Mouse (Mus musculus): ENCODE results near the gene Tifa.

The Tifa gene

GRCm38 (mm10) chr3:127848088-127848808 lies 58.6 kb downstream of the Tifa start:
- in situ Hi-C loops (cut with MboI; ENCODE audit: low pct_unique_long_range_greater_than_20kb in 1 of 2, low sequenced_read_pairs in 2 of 2, unreplicated experiment in 1 of 2), result no loop called here

- in situ Hi-C loops (cut with MboI; ENCODE audit: low pct_unique_long_range_greater_than_20kb in 1 of 2, low sequenced_read_pairs in 2 of 2, unreplicated experiment in 1 of 2), result loop anchor here in 1 of 2 experiments (10.0 kb wide), 1 partner anchor 95 kb away; no protein-coding TSS in a partner anchor
Observed at GRCm38 (mm10) chr3:127849922-127850321, 60.3 kb downstream of the Tifa start.

GRCm38 (mm10) chr3:127850776-127851646 lies 61.4 kb downstream of the Tifa start:
- in situ Hi-C loops (cut with MboI; ENCODE audit: low pct_unique_long_range_greater_than_20kb in 1 of 2, low sequenced_read_pairs in 2 of 2, unreplicated experiment in 1 of 2), result loop anchor here in 1 of 2 experiments (10.0 kb wide), 1 partner anchor 94 kb away; no protein-coding TSS in a partner anchor

- in situ Hi-C loops (cut with MboI; ENCODE audit: low pct_unique_long_range_greater_than_20kb in 1 of 2, low sequenced_read_pairs in 2 of 2, unreplicated experiment in 1 of 2), result loop anchor here in 1 of 2 experiments (10.0 kb wide), 1 partner anchor 92 kb away; no protein-coding TSS in a partner anchor
Observed at GRCm38 (mm10) chr3:127852722-127853121, 63.1 kb downstream of the Tifa start.

GRCm38 (mm10) chr3:127853431-127854206 lies 64.0 kb downstream of the Tifa start:
- in situ Hi-C loops (cut with MboI; ENCODE audit: low pct_unique_long_range_greater_than_20kb in 1 of 2, low sequenced_read_pairs in 2 of 2, unreplicated experiment in 1 of 2), result loop anchor here in 1 of 2 experiments (10.0 kb wide), 1 partner anchor 91 kb away; no protein-coding TSS in a partner anchor

- in situ Hi-C loops (cut with MboI; ENCODE audit: low pct_unique_long_range_greater_than_20kb in 1 of 2, low sequenced_read_pairs in 2 of 2, unreplicated experiment in 1 of 2), result no loop called here
Observed at GRCm38 (mm10) chr3:127861340-127861739, 71.7 kb downstream of the Tifa start.

- in situ Hi-C loops (cut with MboI; ENCODE audit: low pct_unique_long_range_greater_than_20kb in 1 of 2, low sequenced_read_pairs in 2 of 2, unreplicated experiment in 1 of 2), result no loop called here
Observed at GRCm38 (mm10) chr3:127862479-127862878, 72.9 kb downstream of the Tifa start.

- in situ Hi-C loops (cut with MboI; ENCODE audit: low pct_unique_long_range_greater_than_20kb in 1 of 2, low sequenced_read_pairs in 2 of 2, unreplicated experiment in 1 of 2), result no loop called here
Observed at GRCm38 (mm10) chr3:127863571-127863970, 74.0 kb downstream of the Tifa start.

GRCm38 (mm10) chr3:127864242-127864641 lies 74.6 kb downstream of the Tifa start:
- in situ Hi-C loops (cut with MboI; ENCODE audit: low pct_unique_long_range_greater_than_20kb in 1 of 2, low sequenced_read_pairs in 2 of 2, unreplicated experiment in 1 of 2), result no loop called here

GRCm38 (mm10) chr3:127868046-127868758 lies 78.6 kb downstream of the Tifa start:
- in situ Hi-C loops (cut with MboI; ENCODE audit: low pct_unique_long_range_greater_than_20kb in 1 of 2, low sequenced_read_pairs in 2 of 2, unreplicated experiment in 1 of 2), result no loop called here

- in situ Hi-C loops (cut with MboI; ENCODE audit: low pct_unique_long_range_greater_than_20kb in 1 of 2, low sequenced_read_pairs in 2 of 2, unreplicated experiment in 1 of 2), result no loop called here
Observed at GRCm38 (mm10) chr3:127868880-127869279, 79.3 kb downstream of the Tifa start.

GRCm38 (mm10) chr3:127871575-127871974 lies 82.0 kb downstream of the Tifa start:
- in situ Hi-C loops (cut with MboI; ENCODE audit: low pct_unique_long_range_greater_than_20kb in 1 of 2, low sequenced_read_pairs in 2 of 2, unreplicated experiment in 1 of 2), result no loop called here

GRCm38 (mm10) chr3:127874254-127874883 lies 84.8 kb downstream of the Tifa start:
- in situ Hi-C loops (cut with MboI; ENCODE audit: low pct_unique_long_range_greater_than_20kb in 1 of 2, low sequenced_read_pairs in 2 of 2, unreplicated experiment in 1 of 2), result no loop called here

GRCm38 (mm10) chr3:127875059-127875458 lies 85.5 kb downstream of the Tifa start:
- in situ Hi-C loops (cut with MboI; ENCODE audit: low pct_unique_long_range_greater_than_20kb in 1 of 2, low sequenced_read_pairs in 2 of 2, unreplicated experiment in 1 of 2), result no loop called here

- in situ Hi-C loops (cut with MboI; ENCODE audit: low pct_unique_long_range_greater_than_20kb in 1 of 2, low sequenced_read_pairs in 2 of 2, unreplicated experiment in 1 of 2), result no loop called here
Observed at GRCm38 (mm10) chr3:127875509-127875908, 85.9 kb downstream of the Tifa start.

- in situ Hi-C loops (cut with MboI; ENCODE audit: low pct_unique_long_range_greater_than_20kb in 1 of 2, low sequenced_read_pairs in 2 of 2, unreplicated experiment in 1 of 2), result no loop called here
Observed at GRCm38 (mm10) chr3:127879968-127880367, 90.4 kb downstream of the Tifa start.

GRCm38 (mm10) chr3:127881684-127882083 lies 92.1 kb downstream of the Tifa start:
- in situ Hi-C loops (cut with MboI; ENCODE audit: low pct_unique_long_range_greater_than_20kb in 1 of 2, low sequenced_read_pairs in 2 of 2, unreplicated experiment in 1 of 2), result no loop called here

All from mouse embryonic stem cell (cell line).